Mouse (Mus musculus): ENCODE measurements around the gene Zfp324.

Gene Zfp324

GRCm38 (mm10) chr7:12966104-12966845 lies 637 bp downstream of the Zfp324 start:
- peak; percentile 35 to 50 for DNase-seq (ENCODE audit: low spot score in 2 of 2)

GRCm38 (mm10) chr7:12970906-12971305 lies 5.3 kb downstream of the Zfp324 start:
- no peak for DNase-seq (ENCODE audit: low spot score in 2 of 2)

- DNase-seq (ENCODE audit: low spot score in 2 of 2): peak; percentile 97 to 98
Measured at GRCm38 (mm10) chr7:12977682-12978389, 12.2 kb downstream of the Zfp324 start, which contains the start of gene Zfp446. Gene Zfp446, plus strand, starts transcription at chr7:12977848.

GRCm38 (mm10) chr7:12978931-12979722 lies 13.5 kb downstream of the Zfp324 start:
- no peak for DNase-seq (ENCODE audit: low spot score in 2 of 2)

- no peak for DNase-seq (ENCODE audit: low spot score in 2 of 2)
Measured at GRCm38 (mm10) chr7:12979776-12980175, 14.1 kb downstream of the Zfp324 start.

- no peak for DNase-seq (ENCODE audit: low spot score in 2 of 2)
Measured at GRCm38 (mm10) chr7:12980291-12980690, 14.7 kb downstream of the Zfp324 start.

GRCm38 (mm10) chr7:12985724-12986123 lies 20.1 kb downstream of the Zfp324 start:
- no peak for DNase-seq (ENCODE audit: low spot score in 2 of 2)

GRCm38 (mm10) chr7:12986906-12987305 lies 21.3 kb downstream of the Zfp324 start:
- DNase-seq (ENCODE audit: low spot score in 2 of 2): no peak

- DNase-seq (ENCODE audit: low spot score in 2 of 2): no peak
Measured at GRCm38 (mm10) chr7:12987409-12988189, 22.0 kb downstream of the Zfp324 start.

GRCm38 (mm10) chr7:12992222-12992621 lies 26.6 kb downstream of the Zfp324 start:
- no peak for DNase-seq (ENCODE audit: low spot score in 2 of 2)

GRCm38 (mm10) chr7:12993148-12993547 lies 27.5 kb downstream of the Zfp324 start:
- no peak for DNase-seq (ENCODE audit: low spot score in 2 of 2)

GRCm38 (mm10) chr7:12995862-12996261 lies 30.2 kb downstream of the Zfp324 start:
- no peak for DNase-seq (ENCODE audit: low spot score in 2 of 2)

GRCm38 (mm10) chr7:12997230-12997629 lies 31.6 kb downstream of the Zfp324 start:
- no peak for DNase-seq (ENCODE audit: low spot score in 2 of 2)

- no peak for DNase-seq (ENCODE audit: low spot score in 2 of 2)
Measured at GRCm38 (mm10) chr7:12998053-12998452, 32.4 kb downstream of the Zfp324 start, which contains the start of gene Slc27a5. Gene Slc27a5, minus strand, starts transcription at chr7:12998192.

- no peak for DNase-seq (ENCODE audit: low spot score in 2 of 2)
Measured at GRCm38 (mm10) chr7:12998851-12999250, 33.2 kb downstream of the Zfp324 start, which contains the start of gene Trim28. Gene Trim28, plus strand, starts transcription at chr7:12999114.

- DNase-seq (ENCODE audit: low spot score in 2 of 2): no peak
Measured at GRCm38 (mm10) chr7:13001584-13001983, 35.9 kb downstream of the Zfp324 start.

GRCm38 (mm10) chr7:13003380-13003779 lies 37.7 kb downstream of the Zfp324 start:
- DNase-seq (ENCODE audit: low spot score in 2 of 2): no peak

GRCm38 (mm10) chr7:13006011-13006410 lies 40.4 kb downstream of the Zfp324 start:
- no peak for DNase-seq (ENCODE audit: low spot score in 2 of 2)

GRCm38 (mm10) chr7:13006531-13006930 lies 40.9 kb downstream of the Zfp324 start:
- DNase-seq (ENCODE audit: low spot score in 2 of 2): no peak

- DNase-seq (ENCODE audit: low spot score in 2 of 2): no peak
Measured at GRCm38 (mm10) chr7:13007341-13008092, 41.9 kb downstream of the Zfp324 start.

Data from frontal cortex, postnatal 14 days (tissue).